Mouse (Mus musculus) G1E-ER4 (cell line): ENCODE measurements around the gene Eid2b. TPM values are rescaled to one million over a fixed set of nuclear protein-coding genes. Genes with fewer than 3 reads are reported as not detected.

Experiments
- GATA1 ChIP-seq: IDR thresholded peaks from one replicate; pipeline ENCODE4 v1.8.0; 2012; ENCODE audit warnings: low read length, inconsistent platforms
- polyA plus RNA-seq: library from polyadenylated mRNA; stranded (reverse); fragments of >175 nt; gene quantifications from 2 replicates; pipeline ENCODE4 v1.2.3, GENCODE M21; 2012

The Eid2b gene
- 49.9 and 67.9 TPM in 2 replicates for polyA plus RNA-seq

- no peak for TF ChIP-seq GATA1
Observed at GRCm38 (mm10) chr7:28277615-28278278, at the start of gene Eid2b. Gene Eid2b (plus strand): TSS chr7:28277739.

GRCm38 (mm10) chr7:28248957-28249356 is 28.6 kb upstream of the Eid2b start:
- no peak for TF ChIP-seq GATA1

- no peak for TF ChIP-seq GATA1
Observed at GRCm38 (mm10) chr7:28251976-28252375, 25.6 kb upstream of the Eid2b start.

DNA sequence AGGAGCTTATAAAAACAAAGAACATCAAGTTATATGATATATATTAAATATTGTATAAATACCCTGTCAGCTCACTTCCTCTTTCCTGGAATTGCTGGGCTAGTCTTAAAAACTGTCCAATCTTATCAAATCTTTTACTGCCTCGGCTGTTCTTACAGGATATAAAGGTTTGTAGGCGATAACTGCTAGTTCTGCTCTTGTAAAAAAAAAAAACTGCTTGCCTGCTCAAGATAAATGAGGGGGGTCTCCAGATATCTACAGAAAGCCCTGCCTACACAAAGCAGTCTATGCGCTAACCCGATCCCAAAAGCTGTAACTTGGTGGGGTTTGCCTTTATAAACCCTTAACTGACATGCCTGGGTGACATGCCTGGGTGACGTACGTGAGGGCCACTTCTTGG is 22.9 kb upstream of the Eid2b start:
- TF ChIP-seq GATA1, result peak; percentile 91

DNA sequence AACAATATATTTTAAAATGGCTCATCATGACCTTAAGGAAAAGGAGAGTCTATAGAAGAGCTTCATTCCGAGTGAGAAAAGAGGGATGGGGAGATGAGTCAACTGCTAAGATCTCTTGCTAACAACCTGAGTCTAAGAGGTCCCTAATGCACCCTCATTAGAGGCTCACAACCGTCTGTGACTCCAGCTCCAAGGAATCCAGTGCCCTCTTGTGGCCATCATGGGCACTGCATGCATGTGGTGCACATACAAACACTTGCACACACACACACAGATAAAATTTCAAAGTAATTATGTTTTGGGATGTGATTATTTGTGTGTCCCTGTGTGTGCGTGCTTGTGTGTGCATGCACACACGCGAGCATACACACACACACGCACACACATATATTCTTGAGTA is 22.1 kb upstream of the Eid2b start:
- no peak for TF ChIP-seq GATA1

GRCm38 (mm10) chr7:28262861-28263260 is 14.7 kb upstream of the Eid2b start:
- TF ChIP-seq GATA1, result no peak

GRCm38 (mm10) chr7:28263786-28264185 is 13.8 kb upstream of the Eid2b start:
- no peak for TF ChIP-seq GATA1

- TF ChIP-seq GATA1, result no peak
Observed at GRCm38 (mm10) chr7:28265391-28265790, 12.1 kb upstream of the Eid2b start.

GRCm38 (mm10) chr7:28267129-28268041 is 10.2 kb upstream of the Eid2b start, which contains the start of gene Eid2:
Gene Eid2 (plus strand): TSS chr7:28267881.
- no peak for TF ChIP-seq GATA1

DNA sequence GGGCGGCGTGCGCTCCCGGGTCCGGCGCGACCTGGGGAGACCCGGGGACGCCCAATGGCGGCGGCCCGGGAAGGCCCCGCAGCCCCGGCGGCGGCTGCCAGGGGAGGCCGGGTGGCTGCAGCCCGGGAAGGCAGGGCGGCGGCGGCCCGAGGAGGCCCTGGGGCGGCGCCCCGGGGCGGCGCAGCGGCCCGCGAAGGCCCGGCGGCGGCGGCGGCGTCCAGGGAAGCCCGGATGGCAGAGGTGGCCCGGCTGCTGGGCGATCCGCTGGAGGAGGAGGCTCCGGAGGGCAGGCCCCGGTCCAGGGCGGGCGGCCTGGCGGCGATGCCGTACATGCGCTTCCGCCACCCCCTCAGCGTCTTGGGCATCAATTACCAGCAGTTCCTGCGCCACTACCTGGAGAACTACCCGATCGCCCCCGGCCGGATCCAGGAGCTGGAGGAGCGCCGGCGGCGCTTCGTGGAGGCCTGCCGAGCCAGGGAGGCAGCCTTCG is 9.5 kb upstream of the Eid2b start:
- TF ChIP-seq GATA1, result no peak

DNA sequence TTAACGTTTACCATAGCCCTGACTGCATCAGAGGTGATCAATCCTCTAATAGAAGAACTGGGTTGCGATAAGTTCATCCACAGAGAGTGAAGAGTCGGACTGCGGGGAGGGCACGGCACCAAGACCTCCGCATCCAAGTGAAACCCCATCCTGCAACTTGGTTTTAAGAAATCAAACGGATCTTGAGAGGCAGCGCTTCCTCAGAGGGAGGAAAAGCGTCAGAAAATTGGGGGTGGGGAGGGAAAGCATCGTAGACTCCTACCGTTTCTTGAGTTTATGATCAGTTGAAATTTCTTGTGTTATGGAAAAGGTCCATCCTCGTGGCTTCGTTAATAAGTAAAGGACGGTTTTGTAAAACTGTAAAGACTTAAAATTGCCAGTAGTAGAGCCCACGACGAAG is 9.0 kb upstream of the Eid2b start:
- TF ChIP-seq GATA1, result no peak

DNA sequence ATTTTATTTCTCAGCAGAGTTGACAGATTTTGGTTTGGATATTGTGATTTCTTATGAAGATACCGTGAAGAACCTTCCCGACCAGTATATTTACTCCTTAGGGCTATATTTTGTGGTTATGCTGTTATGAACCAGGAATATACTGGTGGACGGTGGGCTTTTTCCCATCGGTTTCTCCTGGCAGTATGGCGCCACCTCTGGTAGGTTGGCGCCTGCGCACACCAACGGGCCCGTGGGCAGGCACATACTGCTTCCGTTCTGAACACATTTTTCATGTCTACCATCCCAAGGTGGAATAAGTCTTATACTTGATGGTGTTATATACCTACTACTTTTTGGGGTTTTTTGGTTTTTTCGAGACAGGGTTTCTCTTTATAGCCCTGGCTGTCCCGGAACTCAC is 8.2 kb upstream of the Eid2b start:
- TF ChIP-seq GATA1, result no peak

- no peak for TF ChIP-seq GATA1
Observed at GRCm38 (mm10) chr7:28271761-28272160, 5.8 kb upstream of the Eid2b start.

DNA sequence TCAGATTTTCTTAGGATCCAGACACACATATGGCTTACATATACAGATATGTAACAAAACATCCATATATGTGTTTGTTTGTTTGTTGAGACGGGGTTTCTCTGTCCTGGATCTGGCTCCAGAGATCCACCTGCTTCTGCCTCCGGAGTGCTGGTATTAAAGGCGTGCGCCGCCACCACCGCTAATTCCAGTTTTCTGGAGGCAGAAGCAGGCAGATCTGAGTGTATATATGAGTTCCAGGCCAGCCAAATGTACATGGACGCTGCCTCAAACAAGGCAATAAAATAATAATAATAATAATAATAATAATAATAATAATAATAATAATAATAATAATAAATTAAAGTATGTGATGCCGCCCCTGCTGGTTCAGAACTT is 313 bp upstream of the Eid2b start:
- TF ChIP-seq GATA1, result no peak

DNA sequence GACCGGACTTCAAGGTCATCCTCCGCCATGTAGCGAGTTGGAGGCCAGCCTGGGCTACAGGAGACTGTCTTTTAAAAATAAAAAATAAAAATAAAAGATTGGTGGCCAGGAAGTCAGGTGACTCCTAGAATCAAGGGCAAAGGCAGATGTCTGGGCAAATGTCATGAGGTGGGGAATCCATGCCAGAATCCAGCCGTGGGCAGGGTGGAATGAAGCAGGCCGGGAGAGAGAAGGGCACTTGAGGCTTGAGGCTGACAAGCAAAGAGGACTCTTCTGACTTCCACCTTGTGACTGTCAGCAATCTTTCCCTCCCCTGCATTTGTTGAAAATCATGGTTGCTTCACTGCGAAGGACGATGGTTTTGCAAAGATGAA is 727 bp downstream of the Eid2b start:
- TF ChIP-seq GATA1, result no peak

DNA sequence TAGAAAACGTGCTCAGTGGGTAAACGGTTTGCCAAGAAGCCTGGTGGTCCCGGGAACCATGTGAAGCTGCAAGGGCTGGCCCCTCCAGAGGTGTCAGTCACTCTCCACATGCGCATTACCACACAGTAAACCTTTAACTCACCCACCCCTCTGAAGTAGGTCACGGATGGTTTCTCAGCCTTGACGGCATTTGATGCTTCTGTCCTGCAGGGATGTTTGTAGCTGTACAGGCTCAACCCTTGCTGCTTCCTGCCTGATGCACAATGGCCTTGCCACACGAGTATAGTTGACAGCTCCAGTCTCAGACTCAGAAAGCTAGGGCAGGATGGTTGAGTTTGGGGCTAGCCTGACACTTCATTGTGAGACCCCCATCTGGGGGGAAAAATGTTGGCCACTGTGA is 3.1 kb downstream of the Eid2b start:
- no peak for TF ChIP-seq GATA1

DNA sequence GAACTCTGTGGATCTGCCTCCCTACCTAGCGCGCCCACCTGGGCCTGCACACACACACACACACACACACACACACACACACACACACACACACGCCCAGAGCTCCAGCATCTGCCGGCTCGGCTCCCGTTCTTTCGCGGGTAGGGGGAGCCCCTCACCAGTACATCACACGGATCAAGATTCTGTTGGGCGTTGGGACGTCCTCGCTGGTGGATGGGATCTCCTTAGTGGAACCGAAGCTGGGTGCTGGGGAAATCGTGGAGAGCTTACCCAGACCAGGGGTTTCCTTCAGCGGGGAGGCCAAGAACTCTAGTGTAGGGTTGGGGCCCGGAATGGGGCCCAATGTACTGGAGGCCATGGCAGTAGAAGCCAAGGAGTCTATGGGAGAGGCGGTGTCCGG is 12.6 kb downstream of the Eid2b start:
- no peak for TF ChIP-seq GATA1
